Mouse (Mus musculus): ENCODE measurements around the gene Il1rl2. TPM values are rescaled to one million over a fixed set of nuclear protein-coding genes. Genes with fewer than 3 reads are reported as not detected.
A peak's percentile ranks its signal among the peaks of the same experiment; 100 is the strongest.

Il1rl2 gene
- polyA plus RNA-seq, 1 experiment, result not detected

DNA sequence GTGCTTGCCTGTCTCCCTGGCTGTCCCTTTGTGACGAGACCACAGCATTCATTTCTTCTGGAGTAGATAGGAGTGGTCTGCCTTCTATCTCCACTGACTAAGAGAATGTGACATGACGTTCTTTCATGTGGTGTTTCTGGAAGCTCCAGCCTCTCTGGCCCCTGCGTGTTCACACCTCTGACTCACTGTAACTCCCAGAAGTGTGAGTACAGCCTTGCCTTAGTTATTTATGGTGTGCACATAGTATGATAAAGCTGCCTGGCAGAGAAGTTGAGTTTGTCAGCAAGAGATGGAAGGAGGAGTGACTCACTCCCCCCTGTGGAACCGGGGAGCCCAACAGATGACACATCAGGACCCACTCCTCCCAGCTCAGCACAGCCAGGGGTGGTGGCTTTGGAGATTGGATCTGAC lies 34.4 kb downstream of the Il1rl2 start:
- Histone ChIP-seq H3K79me2 (ENCODE audit: control insufficient read depth, insufficient read depth) (no peaks in the 10 kb centered on the region), H3ac (ENCODE audit: control insufficient read depth, insufficient read length, low read depth) (no peak overlapping the region), H3K27me3 (ENCODE audit: control insufficient read depth, insufficient read depth, insufficient read length) (no peaks in the 10 kb centered on the region), H3K36me3 (ENCODE audit: control insufficient read depth, insufficient read depth) (no peaks in the 10 kb centered on the region), H3K4me3 (ENCODE audit: insufficient read depth, poor library complexity, severe bottlenecking) (no peak overlapping the region), H3K79me3 (ENCODE audit: low read depth) (no peaks in the 10 kb centered on the region)
- TF ChIP-seq CEBPB (IDR thresholded peaks at IDR 0.05; ENCODE audit: low read depth), result no peak
- no peak for TF ChIP-seq MYOD1 (IDR thresholded peaks at IDR 0.05; ENCODE audit: control insufficient read depth, insufficient read length, low read depth)
- peak; percentile 38 for TF ChIP-seq MAX (IDR thresholded peaks at IDR 0.05)
- peak; percentile 72 for TF ChIP-seq FOSL1 (IDR thresholded peaks at IDR 0.05; ENCODE audit: insufficient read depth, low read length, poor library complexity, severe bottlenecking)

DNA sequence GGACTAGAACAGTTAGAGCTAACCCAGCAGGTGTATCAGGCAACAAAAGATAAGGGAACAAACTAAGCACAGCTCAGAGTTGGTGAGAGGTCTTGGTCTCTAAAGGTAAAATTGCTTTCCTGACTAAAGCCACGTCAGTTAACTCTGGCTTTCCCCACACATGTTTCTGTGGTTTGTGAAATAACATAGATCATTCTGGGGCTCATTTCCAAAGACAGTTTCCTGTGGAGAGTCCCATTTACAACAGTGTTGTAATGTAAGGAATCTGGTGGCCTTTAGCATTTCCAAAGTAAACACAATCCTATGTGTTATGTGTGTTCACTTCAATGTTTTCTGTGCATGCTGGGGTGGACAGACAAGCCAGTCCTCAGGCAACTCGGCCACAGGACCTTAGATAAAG lies 35.3 kb downstream of the Il1rl2 start:
- no peak for TF ChIP-seq MYOG (IDR thresholded peaks at IDR 0.05; ENCODE audit: control insufficient read depth, extremely low read depth, insufficient read length)
- TF ChIP-seq CEBPB (IDR thresholded peaks at IDR 0.05; ENCODE audit: low read depth), result no peak
- TF ChIP-seq MYOD1 (IDR thresholded peaks at IDR 0.05; ENCODE audit: control insufficient read depth, insufficient read length, low read depth), result no peak
- no peak for TF ChIP-seq CTCF (IDR thresholded peaks at IDR 0.05; ENCODE audit: control insufficient read depth, insufficient read depth, insufficient read length)
- TF ChIP-seq MAX (IDR thresholded peaks at IDR 0.05), result no peak
- TF ChIP-seq USF1 (IDR thresholded peaks at IDR 0.05; ENCODE audit: low read depth), result no peak
- TF ChIP-seq FOSL1 (IDR thresholded peaks at IDR 0.05; ENCODE audit: insufficient read depth, low read length, poor library complexity, severe bottlenecking), result no peak
- H3K4me3 ChIP-seq (ENCODE audit: insufficient read depth, poor library complexity, severe bottlenecking), result no peak overlapping the region
- no peaks in the 10 kb centered on the region for H3K36me3 ChIP-seq (ENCODE audit: control insufficient read depth, insufficient read depth)

DNA sequence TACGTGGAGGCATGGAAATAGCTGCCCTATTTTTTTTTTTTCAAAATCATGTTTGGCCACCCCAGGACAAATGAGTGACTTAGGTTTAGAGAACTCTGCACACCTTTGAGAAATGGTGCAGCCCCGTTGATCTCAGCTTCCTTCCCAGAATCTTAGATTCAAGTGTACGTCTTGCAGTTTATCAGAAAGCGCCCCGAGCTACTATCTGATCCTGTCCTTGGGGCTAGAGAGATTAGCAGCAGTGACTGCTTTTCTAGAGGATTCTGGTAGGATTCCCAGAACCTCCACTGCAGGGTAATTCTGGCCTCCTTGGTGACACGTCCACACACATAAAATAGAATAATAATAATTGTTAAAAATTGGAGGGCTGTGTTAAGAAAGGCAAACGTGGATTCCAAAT lies 36.6 kb downstream of the Il1rl2 start:
- Histone ChIP-seq H3K27me3 (ENCODE audit: control insufficient read depth, insufficient read depth, insufficient read length) (no peaks in the 10 kb centered on the region), H3K4me3 (ENCODE audit: insufficient read depth, poor library complexity, severe bottlenecking) (no peak overlapping the region), H3K36me3 (ENCODE audit: control insufficient read depth, insufficient read depth) (no peaks in the 10 kb centered on the region), H3K79me3 (ENCODE audit: low read depth) (no peaks in the 10 kb centered on the region), H3K79me2 (ENCODE audit: control insufficient read depth, insufficient read depth) (no peaks in the 10 kb centered on the region), H3ac (ENCODE audit: control insufficient read depth, insufficient read length, low read depth) (no peak overlapping the region)
- no peak for TF ChIP-seq CTCF (IDR thresholded peaks at IDR 0.05; ENCODE audit: control insufficient read depth, insufficient read depth, insufficient read length)
- TF ChIP-seq CEBPB (IDR thresholded peaks at IDR 0.05; ENCODE audit: low read depth), result no peak
- TF ChIP-seq FOSL1 (IDR thresholded peaks at IDR 0.05; ENCODE audit: insufficient read depth, low read length, poor library complexity, severe bottlenecking), result no peak
- no peak for TF ChIP-seq MAX (IDR thresholded peaks at IDR 0.05)
- TF ChIP-seq MYOG (IDR thresholded peaks at IDR 0.05; ENCODE audit: control insufficient read depth, extremely low read depth, insufficient read length), result no peak
- no peak for TF ChIP-seq USF1 (IDR thresholded peaks at IDR 0.05; ENCODE audit: low read depth)
- TF ChIP-seq MYOD1 (IDR thresholded peaks at IDR 0.05; ENCODE audit: control insufficient read depth, insufficient read length, low read depth), result no peak

More for the DNA sequence above, 35.3 kb downstream of the Il1rl2 start:
- H3K79me3 ChIP-seq (ENCODE audit: low read depth), result no peaks in the 10 kb centered on the region
- H3K79me2 ChIP-seq (ENCODE audit: control insufficient read depth, insufficient read depth), result no peaks in the 10 kb centered on the region
- H3K27me3 ChIP-seq (ENCODE audit: control insufficient read depth, insufficient read depth, insufficient read length), result no peaks in the 10 kb centered on the region
- H3ac ChIP-seq (ENCODE audit: control insufficient read depth, insufficient read length, low read depth), result no peak overlapping the region

DNA sequence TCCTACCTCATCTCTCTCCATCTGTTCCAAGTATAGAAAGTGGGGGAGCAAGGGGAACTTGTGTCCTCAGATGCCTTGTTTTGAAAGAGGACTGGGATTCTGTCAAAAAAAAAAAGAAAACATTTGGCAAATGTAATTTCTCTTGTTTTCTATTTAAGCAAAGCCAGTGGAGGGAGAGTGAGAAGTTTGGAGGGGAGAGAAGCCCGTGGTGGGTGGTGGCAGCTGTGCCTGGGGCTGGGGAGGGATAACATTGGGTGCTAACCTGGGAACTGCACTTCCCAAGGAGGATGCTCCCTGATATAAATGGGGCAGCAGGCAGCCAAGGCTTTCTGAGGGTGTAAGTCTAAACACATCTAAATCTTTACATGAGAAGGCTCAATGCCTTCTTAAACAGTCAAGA lies 37.2 kb downstream of the Il1rl2 start:
- Histone ChIP-seq H3K4me3 (ENCODE audit: insufficient read depth, poor library complexity, severe bottlenecking) (no peak overlapping the region), H3K36me3 (ENCODE audit: control insufficient read depth, insufficient read depth) (no peaks in the 10 kb centered on the region), H3K79me3 (ENCODE audit: low read depth) (no peaks in the 10 kb centered on the region), H3K79me2 (ENCODE audit: control insufficient read depth, insufficient read depth) (no peaks in the 10 kb centered on the region), H3ac (ENCODE audit: control insufficient read depth, insufficient read length, low read depth) (no peak overlapping the region), H3K27me3 (ENCODE audit: control insufficient read depth, insufficient read depth, insufficient read length) (no peaks in the 10 kb centered on the region)
- TF ChIP-seq USF1 (IDR thresholded peaks at IDR 0.05; ENCODE audit: low read depth), result no peak
- TF ChIP-seq CTCF (IDR thresholded peaks at IDR 0.05; ENCODE audit: control insufficient read depth, insufficient read depth, insufficient read length), result no peak
- TF ChIP-seq MAX (IDR thresholded peaks at IDR 0.05), result no peak
- TF ChIP-seq MYOG (IDR thresholded peaks at IDR 0.05; ENCODE audit: control insufficient read depth, extremely low read depth, insufficient read length), result no peak
- TF ChIP-seq MYOD1 (IDR thresholded peaks at IDR 0.05; ENCODE audit: control insufficient read depth, insufficient read length, low read depth), result no peak

DNA sequence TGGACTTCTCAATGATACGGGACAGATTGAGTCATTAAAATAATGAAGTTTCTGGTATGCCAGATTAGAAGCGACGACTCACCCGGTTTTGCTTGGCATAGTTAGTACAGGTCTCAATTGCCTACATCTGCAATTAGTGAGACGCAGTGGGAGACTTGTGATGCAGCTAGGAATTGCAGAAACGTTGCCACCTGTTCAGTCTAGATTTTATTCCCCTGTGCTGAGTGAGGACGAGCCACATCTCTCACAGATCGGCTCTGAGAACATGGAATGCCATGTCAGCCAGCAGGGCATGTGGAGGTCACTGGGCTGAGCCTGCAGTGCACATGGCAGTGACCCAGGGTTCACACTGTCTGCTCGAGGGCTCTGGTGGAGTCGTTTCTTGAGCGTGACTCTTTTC lies 38.4 kb downstream of the Il1rl2 start:
- Histone ChIP-seq H3K79me2 (ENCODE audit: control insufficient read depth, insufficient read depth) (no peaks in the 10 kb centered on the region), H3K36me3 (ENCODE audit: control insufficient read depth, insufficient read depth) (no peaks in the 10 kb centered on the region), H3K27me3 (ENCODE audit: control insufficient read depth, insufficient read depth, insufficient read length) (no peaks in the 10 kb centered on the region), H3ac (ENCODE audit: control insufficient read depth, insufficient read length, low read depth) (no peak overlapping the region), H3K4me3 (ENCODE audit: insufficient read depth, poor library complexity, severe bottlenecking) (no peak overlapping the region), H3K79me3 (ENCODE audit: low read depth) (no peaks in the 10 kb centered on the region)
- TF ChIP-seq MYOD1 (IDR thresholded peaks at IDR 0.05; ENCODE audit: control insufficient read depth, insufficient read length, low read depth) (peak; percentile 38), MYOG (IDR thresholded peaks at IDR 0.05; ENCODE audit: control insufficient read depth, extremely low read depth, insufficient read length) (no peak), CTCF (IDR thresholded peaks at IDR 0.05; ENCODE audit: control insufficient read depth, insufficient read depth, insufficient read length) (no peak)

DNA sequence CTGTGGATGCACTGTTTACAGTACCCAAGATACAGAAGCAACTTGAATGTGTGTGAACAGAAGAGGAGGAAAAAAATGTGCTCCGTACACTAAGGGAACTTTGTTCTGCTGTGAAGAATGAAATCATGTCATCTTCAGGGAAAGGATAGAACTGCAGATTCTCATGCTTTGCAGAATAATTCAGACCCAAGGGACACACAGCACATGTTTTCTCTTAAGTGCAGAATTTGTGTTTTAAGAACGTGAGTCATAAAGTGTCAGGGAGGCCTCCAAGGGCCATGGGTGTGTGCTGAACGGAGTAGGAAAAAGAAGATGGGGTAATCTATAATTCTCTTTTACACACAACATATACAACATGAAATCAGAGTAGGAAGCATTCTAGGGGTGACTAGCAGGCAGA lies 48.5 kb downstream of the Il1rl2 start:
- Histone ChIP-seq H3K36me3 (ENCODE audit: control insufficient read depth, insufficient read depth) (no peaks in the 10 kb centered on the region), H3K79me2 (ENCODE audit: control insufficient read depth, insufficient read depth) (no peaks in the 10 kb centered on the region), H3K27me3 (ENCODE audit: control insufficient read depth, insufficient read depth, insufficient read length) (no peaks in the 10 kb centered on the region), H3K4me3 (ENCODE audit: insufficient read depth, poor library complexity, severe bottlenecking) (no peak overlapping the region), H3K79me3 (ENCODE audit: low read depth) (no peaks in the 10 kb centered on the region), H3ac (ENCODE audit: control insufficient read depth, insufficient read length, low read depth) (no peak overlapping the region)
- no peak for TF ChIP-seq FOSL1 (IDR thresholded peaks at IDR 0.05; ENCODE audit: insufficient read depth, low read length, poor library complexity, severe bottlenecking)
- no peak for TF ChIP-seq MAX (IDR thresholded peaks at IDR 0.05)
- TF ChIP-seq CTCF (IDR thresholded peaks at IDR 0.05; ENCODE audit: control insufficient read depth, insufficient read depth, insufficient read length), result no peak
- no peak for TF ChIP-seq MYOD1 (IDR thresholded peaks at IDR 0.05; ENCODE audit: control insufficient read depth, insufficient read length, low read depth)
- TF ChIP-seq CEBPB (IDR thresholded peaks at IDR 0.05; ENCODE audit: low read depth), result no peak
- no peak for TF ChIP-seq USF1 (IDR thresholded peaks at IDR 0.05; ENCODE audit: low read depth)
- no peak for TF ChIP-seq MYOG (IDR thresholded peaks at IDR 0.05; ENCODE audit: control insufficient read depth, extremely low read depth, insufficient read length)

All from C2C12 (cell line).